Mouse (Mus musculus): ENCODE results near the gene Dcp1b. TPM values are rescaled to one million over a fixed set of nuclear protein-coding genes. Genes with fewer than 3 reads are reported as not detected.
A peak's percentile ranks its signal among the peaks of the same experiment; 100 is the strongest.

Gene Dcp1b
- polyA plus RNA-seq, 1 experiment = 22.7 TPM

- H3K4me1 ChIP-seq (ENCODE audit: control insufficient read depth, insufficient read depth, low read length) = peaks cover 55% of the 10 kb centered on the region
- peak; percentile 21 to 29 for DNase-seq
- WGBS = 33% methylated on average over 5 of the region's 5 CpGs
- H3K27me3 ChIP-seq (ENCODE audit: control insufficient read depth, insufficient read depth, low read length) = no peaks in the 10 kb centered on the region
- TF ChIP-seq CTCF (IDR thresholded peaks at IDR 0.05; ENCODE audit: borderline replicate concordance, insufficient read depth, low read depth, low read length) (no peak), POLR2A (IDR thresholded peaks at IDR 0.05; ENCODE audit: borderline replicate concordance, insufficient read depth, low read length) (no peak)
- no peak overlapping the region for H3K4me3 ChIP-seq (replicated peaks; ENCODE audit: insufficient read depth, low read depth, low read length)
- H3K27ac ChIP-seq (ENCODE audit: insufficient read depth, low read length) = no peak overlapping the region
Measured at GRCm38 (mm10) chr6:119239341-119240005, 64.4 kb downstream of the Dcp1b start.

DNA sequence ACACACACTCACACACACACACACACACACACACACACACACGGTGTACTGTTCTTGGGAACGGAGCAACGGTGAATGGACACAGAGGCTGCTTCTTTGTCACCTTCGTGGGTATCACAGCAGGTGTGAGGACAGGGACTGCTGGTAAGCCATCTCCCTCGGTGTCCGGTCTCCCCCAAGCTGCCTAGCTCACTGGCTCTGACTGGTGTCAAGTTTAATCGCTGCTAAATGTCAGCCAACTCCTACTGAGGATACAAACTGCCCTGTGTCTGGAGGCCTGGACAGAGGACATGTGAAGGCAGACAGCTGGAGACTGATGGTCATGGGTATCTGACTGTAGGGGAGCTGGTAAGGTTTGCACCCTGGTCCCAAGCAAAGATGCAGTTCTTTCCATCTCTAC, 65.2 kb downstream of the Dcp1b start:
- Histone ChIP-seq H3K27ac (ENCODE audit: insufficient read depth, low read length) (no peak overlapping the region), H3K4me1 (ENCODE audit: control insufficient read depth, insufficient read depth, low read length) (peaks cover 55% of the 10 kb centered on the region), H3K27me3 (ENCODE audit: control insufficient read depth, insufficient read depth, low read length) (no peaks in the 10 kb centered on the region), H3K4me3 (replicated peaks; ENCODE audit: insufficient read depth, low read depth, low read length) (no peak overlapping the region)
- TF ChIP-seq CTCF (IDR thresholded peaks at IDR 0.05; ENCODE audit: borderline replicate concordance, insufficient read depth, low read depth, low read length) = no peak
- WGBS = 18% methylated on average over 7 of the region's 7 CpGs
- DNase-seq = peak in 1 of 2 experiments; percentile 19

- WGBS = 64% methylated on average over 21 of the region's 21 CpGs
- DNase-seq = no peak
Measured at GRCm38 (mm10) chr6:119240871-119241705, 66.0 kb downstream of the Dcp1b start.

DNA sequence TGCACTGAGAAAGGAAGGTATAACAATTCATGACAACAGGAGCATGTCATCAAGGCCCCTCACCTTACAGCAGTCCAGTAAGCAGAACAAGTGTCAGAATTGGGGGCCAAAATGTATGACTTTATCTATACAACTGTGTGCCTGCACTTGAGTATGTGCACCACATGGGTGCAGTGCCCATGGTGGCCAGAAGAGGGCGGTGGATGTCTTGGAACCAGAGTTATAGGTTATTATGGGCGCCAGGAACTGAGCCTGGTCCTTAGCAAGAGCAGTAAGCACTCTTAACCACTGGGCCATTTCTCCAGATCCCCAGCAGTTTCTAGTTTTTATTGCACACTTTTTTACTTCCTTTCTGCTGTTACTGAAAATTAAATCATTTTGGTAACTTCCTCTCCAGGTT, 71.0 kb downstream of the Dcp1b start:
- no peak overlapping the region for H3K4me3 ChIP-seq (replicated peaks; ENCODE audit: insufficient read depth, low read depth, low read length)
- no peak for TF ChIP-seq CTCF (IDR thresholded peaks at IDR 0.05; ENCODE audit: borderline replicate concordance, insufficient read depth, low read depth, low read length)
- no peak for TF ChIP-seq POLR2A (IDR thresholded peaks at IDR 0.05; ENCODE audit: borderline replicate concordance, insufficient read depth, low read length)
- no peaks in the 10 kb centered on the region for H3K27me3 ChIP-seq (ENCODE audit: control insufficient read depth, insufficient read depth, low read length)
- DNase-seq = no peak
- H3K4me1 ChIP-seq (ENCODE audit: control insufficient read depth, insufficient read depth, low read length) = peaks cover 11% of the 10 kb centered on the region
- no peak overlapping the region for H3K27ac ChIP-seq (ENCODE audit: insufficient read depth, low read length)
- 66% methylated on average over 2 of the region's 2 CpGs for WGBS

More at GRCm38 (mm10) chr6:119240871-119241705, 66.0 kb downstream of the Dcp1b start:
- H3K4me1 ChIP-seq (ENCODE audit: control insufficient read depth, insufficient read depth, low read length) = peaks cover 54% of the 10 kb centered on the region
- H3K27ac ChIP-seq (ENCODE audit: insufficient read depth, low read length) = peak overlapping the region; percentile 4; the same call in 1 of the 2 replicates
- TF ChIP-seq POLR2A (IDR thresholded peaks at IDR 0.05; ENCODE audit: borderline replicate concordance, insufficient read depth, low read length) (no peak), CTCF (IDR thresholded peaks at IDR 0.05; ENCODE audit: borderline replicate concordance, insufficient read depth, low read depth, low read length) (no peak)
- H3K27me3 ChIP-seq (ENCODE audit: control insufficient read depth, insufficient read depth, low read length) = no peaks in the 10 kb centered on the region
- no peak overlapping the region for H3K4me3 ChIP-seq (replicated peaks; ENCODE audit: insufficient read depth, low read depth, low read length)

DNA sequence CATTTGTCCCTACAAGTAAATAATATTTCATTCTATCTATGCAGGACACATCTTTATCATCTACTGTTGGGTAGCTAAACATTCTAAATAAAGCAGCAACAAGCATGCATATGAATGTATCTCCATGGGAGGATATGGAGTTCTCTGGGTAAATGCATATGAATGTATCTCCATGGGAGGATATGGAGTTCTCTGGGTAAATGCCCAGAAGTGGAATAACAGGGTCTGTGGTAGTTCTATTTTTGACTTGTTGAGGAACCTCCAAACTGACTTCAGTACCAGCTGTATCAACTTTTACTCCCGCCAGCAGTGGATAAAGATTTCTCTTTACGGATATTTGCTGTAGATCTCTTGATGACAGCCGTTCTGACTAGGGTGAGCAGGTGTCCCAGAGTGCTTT, 73.5 kb downstream of the Dcp1b start:
- WGBS = 85% methylated on average over 3 of the region's 3 CpGs
- Histone ChIP-seq H3K4me3 (replicated peaks; ENCODE audit: insufficient read depth, low read depth, low read length) (no peak overlapping the region), H3K4me1 (ENCODE audit: control insufficient read depth, insufficient read depth, low read length) (no peaks in the 10 kb centered on the region), H3K27ac (ENCODE audit: insufficient read depth, low read length) (no peak overlapping the region), H3K27me3 (ENCODE audit: control insufficient read depth, insufficient read depth, low read length) (no peaks in the 10 kb centered on the region)
- TF ChIP-seq CTCF (IDR thresholded peaks at IDR 0.05; ENCODE audit: borderline replicate concordance, insufficient read depth, low read depth, low read length) = no peak
- no peak for TF ChIP-seq POLR2A (IDR thresholded peaks at IDR 0.05; ENCODE audit: borderline replicate concordance, insufficient read depth, low read length)
- no peak for DNase-seq

GRCm38 (mm10) chr6:119249726-119250125, 74.7 kb downstream of the Dcp1b start:
- Histone ChIP-seq H3K4me3 (replicated peaks; ENCODE audit: insufficient read depth, low read depth, low read length) (no peak overlapping the region), H3K27me3 (ENCODE audit: control insufficient read depth, insufficient read depth, low read length) (no peaks in the 10 kb centered on the region), H3K27ac (ENCODE audit: insufficient read depth, low read length) (no peak overlapping the region), H3K4me1 (ENCODE audit: control insufficient read depth, insufficient read depth, low read length) (no peaks in the 10 kb centered on the region)
- TF ChIP-seq CTCF (IDR thresholded peaks at IDR 0.05; ENCODE audit: borderline replicate concordance, insufficient read depth, low read depth, low read length) (no peak), POLR2A (IDR thresholded peaks at IDR 0.05; ENCODE audit: borderline replicate concordance, insufficient read depth, low read length) (no peak)
- 91% methylated on average over 10 of the region's 10 CpGs for WGBS
- DNase-seq = no peak

DNA sequence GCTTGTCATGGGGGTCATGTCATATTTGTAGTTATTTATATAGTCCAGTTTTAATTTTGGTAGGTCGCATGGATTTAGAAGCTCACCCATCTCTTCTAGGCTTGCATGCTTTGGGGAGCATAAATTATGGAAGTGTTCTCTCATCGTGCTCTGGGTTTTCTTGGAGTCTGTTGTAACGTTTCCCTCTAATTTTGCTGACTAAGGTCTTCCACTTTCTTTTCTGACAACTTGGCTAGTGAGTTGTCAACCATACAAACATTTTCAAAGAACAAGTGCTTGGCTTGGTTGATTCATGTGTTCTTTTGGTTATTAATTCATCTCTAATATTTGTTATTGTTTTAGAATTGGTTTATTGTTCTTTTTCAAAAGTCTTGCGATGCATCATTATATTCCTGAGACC, 76.7 kb downstream of the Dcp1b start:
- Histone ChIP-seq H3K27ac (ENCODE audit: insufficient read depth, low read length) (no peak overlapping the region), H3K4me1 (ENCODE audit: control insufficient read depth, insufficient read depth, low read length) (no peaks in the 10 kb centered on the region), H3K27me3 (ENCODE audit: control insufficient read depth, insufficient read depth, low read length) (no peaks in the 10 kb centered on the region), H3K4me3 (replicated peaks; ENCODE audit: insufficient read depth, low read depth, low read length) (no peak overlapping the region)
- WGBS = 85% methylated on average over 4 of the region's 4 CpGs
- no peak for TF ChIP-seq CTCF (IDR thresholded peaks at IDR 0.05; ENCODE audit: borderline replicate concordance, insufficient read depth, low read depth, low read length)
- no peak for TF ChIP-seq POLR2A (IDR thresholded peaks at IDR 0.05; ENCODE audit: borderline replicate concordance, insufficient read depth, low read length)
- no peak for DNase-seq

Other genes with a start within 250 kb of the Dcp1b start
- gene Cacna1c, start 21.2 kb downstream of the Dcp1b start, polyA plus RNA-seq (2012; rRNA removed) = 16.7 and 17.8 TPM in 2 replicates
- gene Cacna2d4, start 61.3 kb downstream of the Dcp1b start, polyA plus RNA-seq (2012; rRNA removed) = 3.2 and 3.6 TPM in 2 replicates
- 35.3 and 38.5 TPM in 2 replicates for gene Lrtm2, start 155.5 kb downstream of the Dcp1b start, polyA plus RNA-seq (2012; rRNA removed)
- 52.4 and 54.0 TPM in 2 replicates for gene Adipor2, start 242.5 kb downstream of the Dcp1b start, polyA plus RNA-seq (2012; rRNA removed)